Mouse (Mus musculus): ENCODE data around the gene St14.
"Not testable (repeated sequence)": the region's sequence is repeated elsewhere in the genome, so short reads cannot be mapped to it uniquely, and the experiment has no call there.

Gene St14

DNA sequence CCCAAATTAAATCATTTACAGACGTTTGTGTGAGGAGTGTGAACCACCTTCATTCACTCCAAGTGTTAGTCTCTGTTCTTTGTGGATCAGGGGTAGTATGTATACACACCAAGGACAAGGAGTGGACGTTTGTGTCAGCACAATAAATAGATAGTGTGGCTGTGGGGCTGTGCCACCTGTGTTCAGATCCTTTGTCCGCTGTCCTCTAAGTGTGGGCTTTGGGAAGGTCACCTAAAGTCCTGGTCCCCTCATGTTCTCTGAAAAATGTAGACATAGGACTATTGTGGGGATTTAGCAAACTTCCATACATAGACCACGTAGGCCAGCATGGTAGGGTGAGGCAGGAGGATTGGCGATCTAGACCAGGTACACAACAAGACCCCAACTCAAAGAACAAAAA is 46.1 kb downstream of the St14 start:
- DNase-seq: no peak

DNA sequence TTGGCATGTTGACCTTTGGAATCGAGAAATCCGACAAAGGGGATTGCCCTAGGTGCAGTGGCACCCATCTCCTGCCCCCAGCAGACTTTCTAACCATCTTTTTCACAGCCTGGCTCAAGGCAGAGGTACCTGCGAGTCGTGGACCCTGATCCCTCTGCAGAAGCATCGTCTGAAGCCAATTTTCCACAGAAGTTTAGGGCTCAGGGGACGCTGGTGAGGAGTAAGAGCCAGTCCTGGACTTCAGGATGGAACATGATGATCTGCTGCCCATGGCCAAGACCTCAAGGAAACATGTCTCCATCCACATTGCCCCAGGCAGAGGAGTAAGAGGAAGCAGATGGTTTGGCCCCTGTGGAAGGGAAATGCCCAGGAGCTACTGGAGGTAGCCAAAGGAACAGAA is 48.9 kb downstream of the St14 start:
- DNase-seq: no peak

DNA sequence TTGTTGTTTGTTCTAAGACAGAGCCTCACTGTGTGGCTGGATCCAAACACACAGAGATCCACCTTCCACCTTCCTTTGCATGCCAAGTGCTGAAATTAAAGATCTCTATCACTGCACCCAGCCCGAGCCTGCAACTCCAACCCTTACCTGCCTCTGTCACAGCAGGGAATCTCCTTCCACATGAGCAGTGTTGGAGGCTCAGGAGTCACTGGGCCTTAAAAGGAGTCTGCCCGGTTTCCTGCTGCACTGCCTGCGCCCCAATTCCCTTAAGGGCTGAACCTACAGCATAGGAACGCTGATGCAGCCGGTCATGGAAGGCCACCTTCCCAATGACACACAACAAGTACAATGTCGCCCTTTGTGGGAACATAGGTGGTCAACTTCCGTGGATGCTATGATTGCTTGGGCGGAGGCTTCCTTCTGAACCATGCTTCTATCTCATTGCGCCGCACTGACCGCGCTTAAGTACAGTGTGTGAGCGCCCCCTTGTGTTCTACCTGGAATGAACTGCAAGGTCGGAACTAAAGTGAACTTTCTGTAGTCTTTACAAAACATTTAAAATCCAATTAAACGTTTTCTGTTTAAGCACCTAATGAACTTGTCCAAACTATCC is 49.5 kb downstream of the St14 start:
- peak; percentile 78 for DNase-seq

DNA sequence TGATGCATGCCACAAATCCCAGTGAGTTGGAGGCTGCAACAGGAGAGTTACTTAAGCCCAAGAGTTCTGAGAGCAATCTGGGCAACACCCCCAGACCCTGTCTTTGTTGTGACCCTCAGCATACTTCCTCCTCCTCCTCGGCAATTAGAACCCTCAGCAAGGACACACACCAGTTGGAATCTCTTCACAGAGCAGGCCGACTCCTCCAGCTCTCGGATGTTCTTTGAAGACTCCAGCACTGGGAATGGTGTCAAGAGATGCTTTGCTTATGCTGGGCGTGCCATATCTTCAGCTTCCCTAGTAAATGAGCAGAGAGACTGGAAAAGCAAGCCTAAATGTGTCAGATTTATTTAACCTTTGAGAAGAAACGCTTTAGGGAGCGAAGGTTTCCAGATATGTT is 50.9 kb downstream of the St14 start:
- DNase-seq: no peak

DNA sequence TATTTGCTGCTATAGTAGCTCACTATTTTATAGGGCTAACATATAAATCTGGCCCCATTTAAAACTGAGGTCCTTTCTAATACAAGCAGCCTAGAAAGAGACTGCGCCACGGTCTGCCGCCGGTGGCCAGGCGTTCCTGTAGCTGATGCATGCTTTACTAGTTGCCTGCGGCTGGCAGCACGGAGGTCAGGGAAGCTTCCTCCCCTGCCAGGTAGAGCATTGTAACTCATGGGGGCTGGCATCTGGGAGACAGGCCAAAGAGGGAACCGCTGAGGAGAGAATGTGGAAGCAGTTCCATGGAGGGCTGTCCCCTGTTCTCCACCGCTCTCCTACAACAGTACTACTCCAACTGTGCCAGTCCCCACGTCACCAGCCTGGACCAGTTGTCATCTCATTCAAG is 56.8 kb downstream of the St14 start:
- DNase-seq: no peak

DNA sequence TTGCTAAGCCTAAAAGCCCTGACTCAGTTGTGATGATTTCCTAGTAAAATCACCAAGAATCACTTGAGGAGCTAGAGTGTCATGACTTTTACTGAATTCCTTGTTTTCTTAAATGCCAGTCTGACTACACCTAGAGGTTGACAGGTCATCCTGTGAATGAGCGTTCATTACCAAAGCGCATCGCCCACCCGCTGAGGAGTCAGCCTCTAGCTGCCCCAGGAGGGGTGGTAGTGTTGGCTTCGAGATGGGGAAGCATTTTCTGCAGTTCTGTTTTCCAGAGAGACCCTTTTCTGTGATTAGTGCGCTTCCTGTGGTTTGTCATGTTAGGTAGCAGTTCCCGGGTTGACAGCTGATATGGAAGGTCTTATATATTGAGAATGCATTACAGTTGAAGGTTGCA is 57.9 kb downstream of the St14 start:
- no peak for DNase-seq

DNA sequence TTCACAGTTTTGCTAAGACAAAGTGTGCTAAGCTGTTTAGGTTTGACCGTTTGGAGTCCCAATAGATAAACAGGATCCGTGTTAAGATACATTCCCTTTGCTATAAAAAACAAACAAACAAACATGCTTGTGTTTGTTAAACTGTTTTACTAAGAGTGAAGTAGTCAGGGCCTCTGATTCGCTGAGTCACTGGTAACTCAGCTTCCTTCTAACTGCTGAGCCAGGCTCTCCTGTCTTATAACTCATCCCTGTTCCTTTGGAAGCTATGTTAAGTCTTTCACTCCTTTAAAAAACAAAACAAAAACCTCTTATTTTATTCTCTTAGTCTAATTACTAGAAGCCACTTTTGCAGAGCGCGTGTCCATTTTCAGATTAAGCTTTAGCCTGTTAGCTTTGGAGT is 59.4 kb downstream of the St14 start:
- DNase-seq: no peak

DNA sequence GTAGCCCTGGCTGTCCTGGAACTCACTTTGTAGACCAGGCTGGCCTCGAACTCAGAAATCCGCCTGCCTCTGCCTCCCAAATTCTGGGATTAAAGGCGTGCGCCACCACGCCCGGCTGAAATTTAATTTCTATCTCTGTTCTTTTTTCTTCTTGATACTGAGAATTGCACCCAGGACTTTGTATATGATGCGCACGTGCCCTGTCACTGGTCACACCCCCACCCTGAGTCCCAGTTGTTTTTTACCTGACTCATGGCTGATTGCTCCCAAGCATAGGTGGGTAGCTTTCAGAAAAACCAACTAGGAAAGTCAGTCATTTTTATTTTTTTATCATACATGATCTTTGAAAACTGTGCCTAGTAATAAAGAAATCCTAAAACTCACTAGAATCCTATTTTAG is 60.9 kb downstream of the St14 start:
- DNase-seq: no peak

DNA sequence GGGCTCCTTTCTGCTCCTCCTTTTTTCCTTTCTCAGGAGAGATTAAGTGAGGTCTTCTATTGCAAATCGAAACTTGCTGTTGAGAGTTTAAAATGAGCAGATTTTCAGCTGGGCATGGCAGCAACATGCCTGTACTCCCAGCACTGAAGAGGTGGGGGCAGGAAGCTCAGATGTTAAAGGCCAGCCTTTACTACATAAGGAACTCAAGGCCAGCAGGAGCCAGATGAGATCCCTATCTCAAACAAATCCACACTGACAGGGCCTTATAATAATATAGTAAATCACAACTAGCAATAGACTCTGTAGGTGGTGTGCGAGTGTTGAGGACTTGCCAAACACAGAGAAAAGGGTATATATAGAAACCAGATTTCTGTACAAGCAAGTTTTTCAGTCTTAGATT is 72.9 kb downstream of the St14 start:
- DNase-seq: no peak

DNA sequence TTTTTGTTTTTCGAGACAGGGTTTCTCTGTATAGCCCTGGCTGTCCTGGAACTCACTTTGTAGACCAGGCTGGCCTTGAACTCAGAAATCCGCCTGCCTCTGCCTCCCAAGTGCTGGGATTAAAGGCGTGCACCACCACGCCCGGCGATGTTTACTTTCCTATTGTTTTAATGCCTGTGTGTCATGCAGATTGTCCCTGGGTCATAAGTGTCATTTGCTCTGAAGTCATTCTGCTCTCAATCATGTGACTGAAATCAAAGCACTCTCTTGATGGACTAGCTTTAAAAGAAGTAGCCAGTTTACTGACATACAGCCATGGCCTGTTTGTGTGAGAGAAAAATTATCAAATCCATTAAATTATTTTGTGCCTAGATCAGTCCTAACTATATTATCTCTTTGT is 80.1 kb downstream of the St14 start:
- not testable (repeated sequence) for DNase-seq

DNA sequence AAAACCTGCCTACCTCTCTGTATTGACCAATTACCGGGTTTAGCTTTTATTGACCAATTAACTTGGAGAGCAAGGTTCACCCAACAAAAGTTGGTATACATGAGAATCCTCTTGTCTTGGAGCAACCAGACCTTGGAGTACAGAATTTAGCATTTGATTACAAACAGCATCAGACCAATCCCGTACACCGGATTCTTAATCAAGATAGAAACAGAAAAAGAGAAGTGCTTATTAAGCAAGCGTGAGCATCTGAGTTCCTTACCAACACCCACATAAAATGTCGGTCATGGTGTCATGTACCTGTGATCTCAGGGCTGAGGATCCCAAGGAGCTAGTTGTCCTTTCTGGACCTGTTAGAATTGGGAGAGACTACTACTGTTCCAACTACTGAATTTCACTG is 81.4 kb downstream of the St14 start:
- no peak for DNase-seq

All from thymus, postnatal 14 days (tissue).